26 mouse cellular contexts compared by ENCODE assay signal in the genomic region with DNA sequence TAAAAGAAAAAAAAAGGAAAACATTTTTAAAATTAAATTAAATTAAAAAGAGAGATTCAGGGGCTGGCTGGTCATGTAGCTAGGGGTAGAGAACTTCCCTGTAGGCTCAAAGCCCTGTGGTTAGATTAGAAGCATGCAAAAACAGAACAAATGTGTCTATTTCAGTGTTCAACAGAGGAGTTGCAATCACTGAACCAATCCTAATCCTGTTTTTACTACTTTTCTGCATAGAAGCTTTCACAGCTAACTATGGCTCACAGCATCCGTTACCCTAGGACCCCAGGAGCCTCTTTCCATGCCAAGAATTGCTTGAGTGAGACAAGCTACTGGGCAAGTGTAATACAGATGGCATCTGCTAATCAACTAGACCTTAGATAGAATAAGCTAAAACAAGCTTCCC. TPM values are rescaled to one million over a fixed set of nuclear protein-coding genes. Genes with fewer than 3 reads are reported as not detected.
A peak's percentile ranks its signal among the peaks of the same experiment; 100 is the strongest.
DNase-seq lines count a peak whose midpoint lies in the region; ATAC-seq and TF ChIP-seq lines count a peak whose summit lies in the region.
"Had no signal": no experiment of that assay in that cellular context is flagged by ENCODE, and none has a peak within 500 bp of the region (broad histone marks: within the 10 kb centered on the region; RNA-seq: fewer than 3 reads in every experiment).

No protein-coding gene starts in this region.

- peaks cover 13% of the 10 kb centered on the region for H3K79me2 ChIP-seq in MEL (ENCODE audit: control insufficient read depth, insufficient read depth, low read length, poor library complexity)

- no peak overlapping the region for H3K4me3 ChIP-seq in hindbrain, embryonic 14.5 days (replicated peaks; ENCODE audit: low read length)
- H3K4me3 ChIP-seq in hindbrain, embryonic 11.5 days (ENCODE audit: low read depth, low read length): no peak overlapping the region
- no peak overlapping the region for H3K4me3 ChIP-seq in MEL (ENCODE audit: control insufficient read depth in 1 of 2, insufficient read depth in 1 of 2, low read depth in 2 of 2, low read length in 2 of 2)
- H3K4me3 ChIP-seq: embryonic facial prominence, embryonic 10.5 days; heart, adult 2 months; heart, embryonic 15.5 days; limb, embryonic 15.5 days; megakaryocyte, embryonic 14.5 days; midbrain, embryonic 15.5 days; stomach, embryonic 15.5 days had no signal

- TF ChIP-seq POLR2A in MEL (IDR thresholded peaks at IDR 0.05; ENCODE audit: control insufficient read depth in 1 of 2, insufficient read depth in 1 of 2, low read depth in 1 of 2, low read length in 2 of 2, poor library complexity in 1 of 2): no peak

- DNase-seq in cerebellum, postnatal 14 days: peak; percentile 71 to 84
- no peak for DNase-seq in cerebellum, adult 11 months
- DNase-seq in hindbrain, embryonic 14.5 days (ENCODE audit: low spot score): peak; percentile 49
- DNase-seq in hindbrain, embryonic 11.5 days (ENCODE audit: low spot score): no peak
- peak; percentile 32 for DNase-seq in MEL (ENCODE audit: low read depth, low spot score)
- peak; percentile 70 for DNase-seq in brain, adult 2 months (ENCODE audit: low read depth, low spot score)
- DNase-seq in right cerebral cortex, postnatal 36 days (ENCODE audit: low spot score in 2 of 2): no peak
- no peak for DNase-seq in kidney, adult 8-10 months
- DNase-seq: adrenal gland, adult 8-10 months; gastrocnemius, postnatal 14 days; heart, adult 2 months; heart, postnatal 36 days; kidney, adult 11 months; layer of hippocampus, adult 9-11 months; lung, embryonic 14.5 days; right cerebral cortex, postnatal 4 days; thymus, postnatal 36 days had no signal

- no peak; the same call in 1 of the 2 replicates for ATAC-seq in hindbrain, embryonic 14.5 days (ENCODE audit: low FRiP score)
- ATAC-seq in hindbrain, embryonic 11.5 days (ENCODE audit: low FRiP score): no peak
- ATAC-seq: CD4-positive, CD25-positive, alpha-beta regulatory T cell, adult 4 months; midbrain, embryonic 15.5 days had no signal

- no peak for TF ChIP-seq RAD21 in MEL (IDR thresholded peaks at IDR 0.05; ENCODE audit: low read depth, low read length)

- no peak overlapping the region for H3K9ac ChIP-seq in hindbrain, embryonic 14.5 days
- H3K9ac ChIP-seq in hindbrain, embryonic 11.5 days (ENCODE audit: low read depth, low read length): no peak overlapping the region
- no peak overlapping the region for H3K9ac ChIP-seq in MEL (ENCODE audit: control insufficient read depth, low read depth, low read length, poor library complexity, severe bottlenecking)
- H3K9ac ChIP-seq: heart, embryonic 15.5 days; limb, embryonic 15.5 days; liver, embryonic 14.5 days; lung, embryonic 14.5 days; midbrain, embryonic 15.5 days; stomach, embryonic 15.5 days had no signal

- H3K4me1 ChIP-seq in hindbrain, embryonic 14.5 days (replicated peaks; ENCODE audit: control insufficient read depth, insufficient read depth, low read length): peaks cover 29% of the 10 kb centered on the region
- H3K4me1 ChIP-seq in hindbrain, embryonic 11.5 days (replicated peaks; ENCODE audit: control insufficient read depth, insufficient read depth, low read length): no peaks in the 10 kb centered on the region
- H3K4me1 ChIP-seq in MEL (ENCODE audit: control insufficient read depth in 1 of 2, insufficient read depth in 2 of 2, low read length in 2 of 2): peaks cover 0 to 17% of the 10 kb centered on the region in 2 experiments; a peak in 2 of 4 replicates
- H3K4me1 ChIP-seq: stomach, embryonic 15.5 days had no signal

- WGBS in hindbrain, embryonic 14.5 days: 35% methylated on average over 1 of the region's 1 CpGs
- WGBS in hindbrain, embryonic 11.5 days: 90% methylated on average over 1 of the region's 1 CpGs

- TF ChIP-seq CTCF in MEL (IDR thresholded peaks at IDR 0.05 in 2 of 3, conservative IDR thresholded peaks at IDR 0.05 in 1 of 3; ENCODE audit: control insufficient read depth in 1 of 3, insufficient read depth in 1 of 3, low read depth in 2 of 3, low read length in 3 of 3, poor library complexity in 1 of 3, severe bottlenecking in 1 of 3): no peak

- H3K27me3 ChIP-seq in hindbrain, embryonic 14.5 days (ENCODE audit: control insufficient read depth, insufficient read depth, low read length): no peaks in the 10 kb centered on the region
- no peaks in the 10 kb centered on the region for H3K27me3 ChIP-seq in hindbrain, embryonic 11.5 days (ENCODE audit: control insufficient read depth, insufficient read depth, low read length)
- H3K27me3 ChIP-seq in MEL (ENCODE audit: control insufficient read depth in 1 of 2, insufficient read depth in 2 of 2, low read length in 2 of 2): no peaks in the 10 kb centered on the region
- H3K27me3 ChIP-seq: heart, embryonic 15.5 days; limb, embryonic 15.5 days; megakaryocyte, embryonic 14.5 days; midbrain, embryonic 15.5 days; stomach, embryonic 15.5 days had no signal

- H3K36me3 ChIP-seq in hindbrain, embryonic 14.5 days (replicated peaks; ENCODE audit: control insufficient read depth, insufficient read depth): no peaks in the 10 kb centered on the region
- no peaks in the 10 kb centered on the region for H3K36me3 ChIP-seq in hindbrain, embryonic 11.5 days (ENCODE audit: control insufficient read depth, insufficient read depth, low read length)
- H3K36me3 ChIP-seq in MEL (ENCODE audit: control insufficient read depth in 1 of 2, insufficient read depth in 2 of 2, low read length in 2 of 2): peaks cover 0 to 15% of the 10 kb centered on the region in 2 experiments; a peak in 2 of 4 replicates
- H3K36me3 ChIP-seq: embryonic facial prominence, embryonic 10.5 days; heart, embryonic 15.5 days; limb, embryonic 15.5 days; midbrain, embryonic 15.5 days; stomach, embryonic 15.5 days had no signal

- H3K27ac ChIP-seq in hindbrain, embryonic 14.5 days: no peak overlapping the region
- no peak overlapping the region for H3K27ac ChIP-seq in hindbrain, embryonic 11.5 days (ENCODE audit: low read depth, low read length)
- no peak overlapping the region for H3K27ac ChIP-seq in MEL (ENCODE audit: control insufficient read depth, low read depth, low read length)
- H3K27ac ChIP-seq: embryonic facial prominence, embryonic 10.5 days; heart, adult 2 months; heart, embryonic 15.5 days; kidney, postnatal 0 days; limb, embryonic 15.5 days; liver, embryonic 14.5 days; midbrain, embryonic 15.5 days; stomach, embryonic 15.5 days had no signal

- 0 out of 4 replicates have a peak, but pooled peaks of 1 of the 2 experiments have one; percentile 14 for TF ChIP-seq EP300 in MEL (IDR thresholded peaks at IDR 0.05; ENCODE audit: low read depth in 1 of 2, low read length in 2 of 2)

- H3K9me3 ChIP-seq in hindbrain, embryonic 14.5 days (ENCODE audit: control insufficient read depth, low read length): no peaks in the 10 kb centered on the region
- H3K9me3 ChIP-seq in hindbrain, embryonic 11.5 days (ENCODE audit: control insufficient read depth, low read length): no peaks in the 10 kb centered on the region
- no peaks in the 10 kb centered on the region for H3K9me3 ChIP-seq in MEL (replicated peaks; ENCODE audit: insufficient read depth, low read length)
- H3K9me3 ChIP-seq: embryonic facial prominence, embryonic 10.5 days; heart, embryonic 15.5 days; limb, embryonic 15.5 days; megakaryocyte, embryonic 14.5 days; midbrain, embryonic 15.5 days; stomach, embryonic 15.5 days had no signal

- no peak overlapping the region for H3K4me2 ChIP-seq in hindbrain, embryonic 14.5 days (replicated peaks)
- H3K4me2 ChIP-seq in hindbrain, embryonic 11.5 days (replicated peaks; ENCODE audit: low read depth, low read length): no peak overlapping the region
- H3K4me2 ChIP-seq: heart, embryonic 15.5 days; limb, embryonic 15.5 days; lung, embryonic 14.5 days; midbrain, embryonic 15.5 days; stomach, embryonic 15.5 days had no signal

TF ChIP-seq in MEL, 35 proteins besides CTCF, POLR2A, EP300 and RAD21:
- TF ChIP-seq USF1 (IDR thresholded peaks at IDR 0.05; ENCODE audit: low read depth, low read length) (no peak), ZKSCAN1 (IDR thresholded peaks at IDR 0.05; ENCODE audit: low read depth, low read length) (no peak), MAFK (IDR thresholded peaks at IDR 0.05; ENCODE audit: borderline replicate concordance, low read depth, low read length) (no peak), MAX (IDR thresholded peaks at IDR 0.05; ENCODE audit: low read length) (no peak), RCOR1 (IDR thresholded peaks at IDR 0.05; ENCODE audit: low read depth, low read length) (no peak), MAZ (IDR thresholded peaks at IDR 0.05; ENCODE audit: low read depth, low read length) (no peak), CHD1 (IDR thresholded peaks at IDR 0.05; ENCODE audit: low read depth, low read length) (no peak), NRF1 (IDR thresholded peaks at IDR 0.05; ENCODE audit: insufficient read depth, low read depth, low read length, poor library complexity, severe bottlenecking) (no peak), ETS1 (IDR thresholded peaks at IDR 0.05; ENCODE audit: low read depth, low read length) (no peak), GATA1 (IDR thresholded peaks at IDR 0.05; ENCODE audit: low read depth, low read length) (no peak), SIN3A (IDR thresholded peaks at IDR 0.05; ENCODE audit: low read length) (no peak), CHD2 (IDR thresholded peaks at IDR 0.05; ENCODE audit: low read length) (no peak), NELFE (IDR thresholded peaks at IDR 0.05; ENCODE audit: low read depth, low read length) (no peak), ZNF384 (IDR thresholded peaks at IDR 0.05; ENCODE audit: low read depth, low read length) (no peak), GABPA (IDR thresholded peaks at IDR 0.05; ENCODE audit: low read depth, low read length) (no peak), JUND (IDR thresholded peaks at IDR 0.05; ENCODE audit: low read depth, low read length) (no peak), TCF12 (IDR thresholded peaks at IDR 0.05; ENCODE audit: low read depth, low read length) (no peak)

RNA-seq across cellular contexts. Expression of a gene that starts 16.7 kb away (rescaled TPM):
- polyA plus RNA-seq in hindbrain, embryonic 14.5 days (2014; fragmentation: Nextera tagmentation; extraction: Ambion mirVana): 196 and 217 TPM in 2 replicates
- 208 and 230 TPM in 2 replicates for polyA plus RNA-seq in hindbrain, embryonic 11.5 days (2014; fragmentation: Nextera tagmentation; extraction: Ambion mirVana)
- 20.3 and 26.8 TPM in 2 replicates for total RNA-seq in MEL (2012; rRNA removed)
- polyA plus RNA-seq in MEL (2012; ENCODE audit: insufficient read depth in 1 of 2, insufficient read length in 2 of 2, low read depth in 1 of 2, low replicate concordance in 2 of 2, missing spikeins in 1 of 2): 100 to 1,000 TPM in 1 of 2 experiments, 10 to 100 TPM in 1; 39.9 to 315 TPM

Comparison
In these comparisons a context has a peak if more than half of its experiments do, and no peak if none do; other contexts are left out.
1. DNase-seq: peak in cerebellum, postnatal 14 days (2 of 2), hindbrain, embryonic 14.5 days (single experiment), MEL (single experiment) and brain, adult 2 months (single experiment); none in cerebellum, adult 11 months (single experiment), hindbrain, embryonic 11.5 days (single experiment), right cerebral cortex, postnatal 36 days (0 of 2) and kidney, adult 8-10 months (0 of 2).